Mouse (Mus musculus) ES-Bruce4 (cell line): ENCODE measurements around the gene Uts2b.

ENCODE experiments used
- CTCF ChIP-seq: IDR thresholded peaks from one replicate; pipeline ENCODE4 v1.8.1; 2011; ENCODE audit warnings: low read depth, low read length
- POLR2A ChIP-seq: IDR thresholded peaks from one replicate; pipeline ENCODE4 v1.8.1; 2011; ENCODE audit warnings: low read length; ENCODE audit not compliant: insufficient read depth

DNA sequence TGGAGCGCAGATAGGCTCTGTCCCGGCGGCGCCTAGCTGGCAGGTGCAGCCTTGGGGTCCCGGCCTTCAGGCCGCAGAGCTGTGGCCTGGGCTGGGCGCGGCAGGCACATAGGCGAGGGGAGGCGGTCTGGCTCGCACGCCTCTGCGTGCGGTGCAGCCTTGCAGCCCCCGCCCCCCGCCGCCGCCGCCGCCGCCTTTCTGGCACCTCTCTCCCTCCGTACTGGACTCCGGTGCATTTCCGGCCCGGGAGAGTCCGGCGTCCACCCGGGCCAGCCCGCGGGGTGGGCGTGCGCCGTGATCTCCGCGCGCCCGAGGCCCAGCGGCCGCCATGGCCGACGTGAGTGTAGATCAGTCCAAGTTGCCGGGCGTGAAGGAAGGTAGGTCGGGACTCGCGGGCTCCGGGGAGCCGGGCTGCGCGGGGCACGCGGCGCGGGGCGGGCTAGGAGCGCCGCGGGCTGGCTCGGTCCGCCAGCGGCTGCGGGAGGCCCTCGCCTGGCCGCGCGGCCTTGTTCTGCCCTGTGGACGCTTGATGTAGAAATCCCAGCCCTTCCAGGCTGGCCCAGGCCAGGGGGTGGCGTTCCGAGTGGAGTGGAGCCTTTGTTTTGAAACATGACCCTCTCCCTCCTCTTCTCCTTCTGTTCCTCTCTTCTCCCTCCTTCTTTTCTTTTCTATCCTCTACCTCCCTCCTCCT is 18.9 kb upstream of the Uts2b start, which contains the start of gene Ccdc50:
- TF ChIP-seq CTCF (no peak), POLR2A (no peak)
